Mouse (Mus musculus) liver, postnatal 0 days (tissue): ENCODE measurements around the gene Pias1. TPM values are rescaled to one million over a fixed set of nuclear protein-coding genes. Genes with fewer than 3 reads are reported as not detected.

ENCODE experiments used
- ATAC-seq: fragments of 200-750 bp; cut with Nextera tagmentation; 2 replicates; pipeline ENCODE4 v1.8.0; 2017; ENCODE audit warnings: mild to moderate bottlenecking, moderate library complexity
- DNase-seq: peaks from one replicate; pipeline ENCODE4 v3.0.0-alpha.2; 2016
- H3K27ac ChIP-seq: fragments of 300-500 bp; sonication (generic); 2 replicates; pipeline ENCODE4 v1.5.1; 2014; ENCODE audit warnings: antibody characterized with exemption, moderate library complexity, mild to moderate bottlenecking, low read depth
- H3K27me3 ChIP-seq: fragments of 300-500 bp; sonication (generic); 2 replicates; pipeline ENCODE4 v1.6.1; 2014; ENCODE audit warnings: low read length, control low read depth, mixed read lengths; ENCODE audit not compliant: insufficient read depth
- H3K36me3 ChIP-seq: fragments of 300-500 bp; sonication (generic); replicated peaks from 2 replicates; pipeline ENCODE4 v1.6.1; 2014; ENCODE audit warnings: mild to moderate bottlenecking, control low read depth, low read length, moderate library complexity, mixed read lengths; ENCODE audit not compliant: insufficient read depth
- H3K4me1 ChIP-seq: fragments of 300-500 bp; sonication (generic); 2 replicates; pipeline ENCODE4 v1.6.1; 2014; ENCODE audit warnings: antibody characterized with exemption, mild to moderate bottlenecking, control low read depth; ENCODE audit not compliant: insufficient read depth
- H3K4me2 ChIP-seq: fragments of 300-500 bp; sonication (generic); 2 replicates; pipeline ENCODE4 v1.6.1; 2014; ENCODE audit warnings: low read depth, mild to moderate bottlenecking, low read length, moderate library complexity, mixed read lengths
- H3K4me3 ChIP-seq: fragments of 300-500 bp; sonication (generic); 2 replicates; pipeline ENCODE4 v1.5.1; 2014; ENCODE audit warnings: low read depth, low read length
- H3K9ac ChIP-seq: fragments of 300-500 bp; sonication (generic); replicated peaks from 2 replicates; pipeline ENCODE4 v1.6.1; 2014; ENCODE audit warnings: mild to moderate bottlenecking, moderate library complexity
- H3K9me3 ChIP-seq: fragments of 300-500 bp; sonication (generic); 2 replicates; pipeline ENCODE4 v1.6.1; 2016; ENCODE audit warnings: mild to moderate bottlenecking, control low read depth, low read length, mixed read lengths
- CTCF ChIP-seq: sonication (generic); IDR thresholded peaks from 2 replicates; pipeline ENCODE4 v1.5.1; 2016; ENCODE audit warnings: antibody characterized with exemption, low read depth
- EP300 ChIP-seq: IDR thresholded peaks from 2 replicates; pipeline ENCODE4 v1.6.1; 2016; ENCODE audit warnings: antibody characterized with exemption, low read depth, mild to moderate bottlenecking
- WGBS: fragments of 180-500 bp; shearing (Covaris S2); extraction: QIAGEN DNeasy Blood & Tissue Kit; methylation state at CpG from one replicate; pipeline ENCODE4 v1.1.7; 2014; ENCODE audit not compliant: insufficient replicate concordance; 5-methylcytosine and 5-hydroxymethylcytosine counted together
- polyA plus RNA-seq: library from polyadenylated mRNA; unstranded; fragments of >200 nt; fragmentation: Nextera tagmentation; extraction: Ambion mirVana; gene quantifications from 2 replicates; pipeline ENCODE4 v1.2.1, GENCODE M21; 2015

The Pias1 gene
- polyA plus RNA-seq, 1 experiment from 2014 or later: 20.9 TPM

- WGBS: 28% methylated on average over 4 of the region's 4 CpGs
- peaks cover 21% of the 10 kb centered on the region for H3K4me1 ChIP-seq
- peak overlapping the region; percentile 10; the same call in 1 of the 2 replicates for H3K4me2 ChIP-seq
- 0 out of 2 replicates have a peak, but pooled peaks cover 2% of the 10 kb centered on the region for H3K36me3 ChIP-seq
- H3K9me3 ChIP-seq: no peaks in the 10 kb centered on the region
- no peak overlapping the region for H3K9ac ChIP-seq
- H3K27me3 ChIP-seq: no peaks in the 10 kb centered on the region
- DNase-seq: no peak
- TF ChIP-seq EP300 (no peak), CTCF (no peak)
- ATAC-seq: no peak
- no peak overlapping the region for H3K4me3 ChIP-seq
- H3K27ac ChIP-seq: peak overlapping the region; percentile 11; the same call in 1 of the 2 replicates
Observed at GRCm38 (mm10) chr9:62932575-62933339, 55.0 kb downstream of the Pias1 start.

DNA sequence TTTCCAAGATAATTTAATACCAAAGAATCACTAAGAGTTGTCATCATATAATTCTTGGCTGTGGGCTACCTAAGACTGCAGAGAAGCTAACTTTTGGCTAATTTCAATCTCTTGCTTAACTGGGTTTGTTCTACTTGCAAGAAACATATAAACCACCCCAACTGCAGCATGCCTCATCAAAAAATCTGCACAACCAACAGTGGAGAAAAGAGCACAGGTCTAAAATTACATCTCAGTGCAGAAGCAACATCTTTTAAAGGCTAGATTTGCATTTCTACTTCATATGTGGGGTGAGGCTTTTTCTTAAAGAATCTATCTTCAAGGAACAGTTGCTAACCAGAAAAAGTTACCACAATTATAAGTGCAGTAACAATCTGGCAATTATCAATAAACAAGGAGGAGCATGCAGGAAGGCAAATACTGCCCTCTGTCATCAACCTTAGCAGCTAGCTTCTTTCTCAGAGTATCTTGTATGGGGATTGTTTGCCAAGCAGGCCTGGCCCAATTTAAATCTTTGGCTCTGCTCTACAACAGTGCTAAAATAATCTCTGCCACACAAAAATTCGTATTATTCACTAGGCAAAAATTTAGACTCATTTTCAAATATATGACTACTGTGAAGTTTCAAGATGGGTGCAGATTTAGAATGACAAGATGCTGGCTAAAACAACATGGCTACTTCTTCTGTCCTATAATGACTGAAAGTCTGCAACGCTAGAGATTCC is 62.7 kb downstream of the Pias1 start:
- DNase-seq (no peak), ATAC-seq (no peak)
- Histone ChIP-seq H3K36me3 (peaks cover 11% of the 10 kb centered on the region), H3K27ac (no peak overlapping the region), H3K4me2 (no peak overlapping the region), H3K4me1 (peaks cover 3% of the 10 kb centered on the region; the same call in 1 of the 2 replicates), H3K9ac (no peak overlapping the region), H3K4me3 (no peak overlapping the region), H3K27me3 (no peaks in the 10 kb centered on the region), H3K9me3 (no peaks in the 10 kb centered on the region)
- no peak for TF ChIP-seq EP300
- no peak for TF ChIP-seq CTCF
- WGBS: 84% methylated on average over 2 of the region's 2 CpGs

DNA sequence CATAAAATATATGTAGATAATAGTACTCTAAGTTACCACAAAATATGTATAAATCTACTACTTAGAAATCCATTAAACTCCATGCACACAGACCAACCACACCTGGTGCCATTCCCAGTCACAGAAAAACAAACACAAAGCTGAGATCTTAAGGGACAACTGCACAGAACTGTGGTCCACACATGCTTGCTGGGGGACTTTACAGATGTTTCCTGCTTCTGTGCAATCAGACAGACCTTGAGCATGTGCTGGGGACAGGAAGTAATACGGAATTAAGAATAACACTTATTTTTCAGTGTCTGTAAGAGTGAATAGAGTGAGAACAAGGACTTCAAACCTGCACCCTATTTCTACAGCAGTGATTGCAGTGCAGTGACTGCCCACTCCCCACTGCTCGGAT is 66.8 kb downstream of the Pias1 start:
- H3K4me1 ChIP-seq: peaks cover 3% of the 10 kb centered on the region; the same call in 1 of the 2 replicates
- ATAC-seq (no peak), DNase-seq (no peak)
- H3K4me2 ChIP-seq: no peak overlapping the region
- peaks cover 32% of the 10 kb centered on the region for H3K36me3 ChIP-seq
- H3K9me3 ChIP-seq: no peaks in the 10 kb centered on the region
- 57% methylated on average over 2 of the region's 2 CpGs for WGBS
- no peak overlapping the region for H3K4me3 ChIP-seq
- H3K27ac ChIP-seq: no peak overlapping the region
- no peak overlapping the region for H3K9ac ChIP-seq
- no peak for TF ChIP-seq CTCF
- no peak for TF ChIP-seq EP300
- no peaks in the 10 kb centered on the region for H3K27me3 ChIP-seq

- H3K27ac ChIP-seq: no peak overlapping the region
- no peak overlapping the region for H3K4me3 ChIP-seq
- no peaks in the 10 kb centered on the region; the same call in 1 of the 2 replicates for H3K9me3 ChIP-seq
- H3K4me2 ChIP-seq: no peak overlapping the region
- H3K27me3 ChIP-seq: no peaks in the 10 kb centered on the region
- H3K9ac ChIP-seq: no peak overlapping the region
- ATAC-seq (no peak), DNase-seq (no peak)
- WGBS: 94% methylated on average over 1 of the region's 1 CpGs
- TF ChIP-seq CTCF (no peak), EP300 (no peak)
- no peaks in the 10 kb centered on the region for H3K4me1 ChIP-seq
- peaks cover 47% of the 10 kb centered on the region for H3K36me3 ChIP-seq
Observed at GRCm38 (mm10) chr9:62917059-62917458, 70.7 kb downstream of the Pias1 start.

DNA sequence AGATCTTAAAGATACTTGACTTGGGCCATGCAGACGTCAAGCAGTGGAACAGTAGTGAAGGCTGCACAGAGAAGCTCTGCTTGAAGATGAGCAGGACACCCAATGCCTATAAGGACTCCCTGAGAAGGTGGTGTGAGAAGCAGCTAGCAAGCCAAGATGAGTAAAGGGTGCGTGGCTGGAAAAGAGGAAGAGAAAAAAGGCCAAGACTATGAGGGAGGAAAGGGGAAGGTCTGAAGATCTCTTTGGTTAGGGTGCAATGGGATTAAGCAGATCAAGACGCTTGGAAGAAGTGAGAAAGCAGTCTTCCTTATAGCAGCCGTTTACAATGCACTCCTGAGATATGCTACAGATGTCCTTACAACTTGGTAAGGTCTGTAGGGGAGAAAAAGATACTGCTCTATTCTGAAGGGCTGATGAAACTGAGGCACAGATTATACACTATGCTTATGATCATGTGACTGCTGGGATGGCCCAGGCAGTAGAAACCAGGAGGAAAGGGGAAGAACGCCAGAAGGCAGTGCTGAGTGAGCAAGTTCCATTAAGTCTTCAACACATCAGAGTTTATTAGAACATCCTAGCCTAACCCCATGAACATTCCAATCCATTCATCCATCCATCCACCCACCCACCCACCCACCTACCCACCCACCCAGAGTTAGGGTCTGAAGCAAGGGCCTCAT is 74.2 kb downstream of the Pias1 start:
- Histone ChIP-seq H3K9ac (no peak overlapping the region), H3K27me3 (no peaks in the 10 kb centered on the region), H3K36me3 (peaks cover 50% of the 10 kb centered on the region), H3K9me3 (no peaks in the 10 kb centered on the region; the same call in 1 of the 2 replicates), H3K27ac (no peak overlapping the region), H3K4me3 (no peak overlapping the region), H3K4me1 (no peaks in the 10 kb centered on the region), H3K4me2 (no peak overlapping the region)
- TF ChIP-seq EP300: no peak
- TF ChIP-seq CTCF: no peak
- DNase-seq (no peak), ATAC-seq (no peak)
- WGBS: 62% methylated on average over 5 of the region's 5 CpGs

DNA sequence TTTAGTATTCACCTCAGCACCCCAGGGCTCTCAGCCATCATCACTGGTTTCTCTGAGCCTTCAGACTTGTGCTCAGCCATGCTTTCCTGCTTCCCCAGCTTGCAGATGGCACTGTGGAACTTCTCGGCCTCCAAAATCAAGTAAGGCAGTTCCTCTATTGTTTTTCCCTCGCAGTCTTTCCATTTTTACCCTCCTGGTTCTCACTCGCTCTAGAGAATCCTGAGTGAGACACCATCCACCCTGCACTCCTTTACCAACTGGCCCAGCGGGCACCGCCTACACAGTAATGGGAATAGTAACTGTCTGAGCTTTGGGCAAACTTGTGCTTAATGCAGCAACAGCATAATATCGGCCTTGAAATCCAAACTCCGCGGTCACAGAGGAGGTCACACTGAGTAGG is 82.7 kb downstream of the Pias1 start:
- 95% methylated on average over 8 of the region's 8 CpGs for WGBS
- H3K27ac ChIP-seq: no peak overlapping the region
- ATAC-seq (no peak), DNase-seq (no peak)
- H3K27me3 ChIP-seq: no peaks in the 10 kb centered on the region
- H3K4me2 ChIP-seq: no peak overlapping the region
- no peak overlapping the region for H3K4me3 ChIP-seq
- no peak for TF ChIP-seq CTCF
- TF ChIP-seq EP300: no peak
- peaks cover 40% of the 10 kb centered on the region for H3K36me3 ChIP-seq
- H3K9me3 ChIP-seq: no peaks in the 10 kb centered on the region
- no peak overlapping the region for H3K9ac ChIP-seq
- no peaks in the 10 kb centered on the region for H3K4me1 ChIP-seq
